Mouse (Mus musculus) c-Kit-positive CD71-negative TER-119-negative erythroid progenitor cells, embryonic 14.5 days (primary cell): Measurements from ENCODE around the gene Smg1.
"Not testable (repeated sequence)": the region's sequence is repeated elsewhere in the genome, so short reads cannot be mapped to it uniquely, and the experiment has no call there.

ENCODE experiments used
- DNase-seq: peaks from one replicate; pipeline ENCODE4 v3.0.0-alpha.2; 2013; ENCODE audit warnings: low read depth

Smg1 gene

GRCm38 (mm10) chr7:118249563-118249962, 6.1 kb upstream of the Smg1 start:
- DNase-seq, result no peak

DNA sequence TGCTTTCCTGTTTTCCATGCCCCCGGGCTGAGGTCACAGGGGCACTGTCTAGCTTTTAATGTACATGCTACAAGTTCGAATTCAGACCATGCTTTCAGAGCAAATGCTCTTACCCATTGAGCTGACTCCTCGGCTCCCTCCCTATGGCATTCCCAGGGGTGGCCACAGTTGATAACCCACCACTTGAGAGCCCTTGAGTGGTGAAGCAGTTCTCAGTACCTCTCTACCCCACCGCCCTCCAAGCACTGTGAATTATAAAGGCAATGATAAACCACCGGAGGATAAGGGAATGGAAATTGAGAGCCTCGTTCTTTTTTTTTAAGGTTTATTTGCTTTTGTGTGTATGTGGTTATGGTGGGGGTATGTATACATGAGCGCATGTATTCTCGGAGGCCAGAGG, 4.6 kb upstream of the Smg1 start:
- DNase-seq, result no peak

DNA sequence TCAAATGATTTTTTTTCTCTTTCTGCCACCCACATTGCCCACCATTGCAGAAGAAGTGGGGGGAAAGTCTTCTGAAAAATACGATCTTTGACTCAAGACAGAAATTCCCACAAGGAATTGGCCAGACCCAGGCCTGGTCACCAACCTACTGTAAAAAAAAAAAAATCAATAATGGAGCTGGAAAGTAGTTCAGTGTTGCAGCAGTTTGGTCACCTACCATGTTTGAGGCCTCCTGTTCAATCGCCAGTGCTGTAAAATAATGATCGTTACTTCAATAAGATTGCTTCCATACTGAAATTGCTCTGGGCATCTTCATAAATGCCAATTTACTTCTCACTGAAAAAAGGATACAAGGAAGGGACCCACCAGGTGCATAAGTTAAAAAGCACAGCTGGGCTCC, 1.8 kb upstream of the Smg1 start:
- no peak for DNase-seq

DNA sequence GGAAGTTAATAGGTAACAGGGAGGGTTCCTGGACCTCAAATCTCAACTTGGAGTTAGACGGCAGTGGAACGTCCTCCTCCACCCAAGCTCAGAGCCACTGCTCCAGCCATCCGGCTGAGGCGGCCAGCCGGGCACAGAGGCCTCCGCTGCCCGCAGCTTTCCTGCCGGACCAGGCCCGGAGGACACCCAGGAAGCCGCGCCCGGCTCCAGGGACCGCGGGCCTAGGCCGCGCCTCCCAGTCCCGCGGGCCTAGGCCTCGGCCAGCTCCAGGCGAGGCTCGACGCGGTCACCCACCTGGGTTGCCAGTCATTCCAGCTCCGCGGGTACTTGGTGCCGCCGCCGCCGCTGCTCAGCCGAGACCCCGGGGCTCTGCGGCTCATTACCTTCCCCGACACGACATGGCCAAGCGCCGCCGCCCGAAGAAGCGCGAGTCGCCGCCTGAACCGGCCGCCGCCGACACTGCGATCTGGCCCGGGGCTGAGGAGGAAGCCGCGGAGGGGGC, 508 bp downstream of the Smg1 start:
- DNase-seq, result no peak

DNA sequence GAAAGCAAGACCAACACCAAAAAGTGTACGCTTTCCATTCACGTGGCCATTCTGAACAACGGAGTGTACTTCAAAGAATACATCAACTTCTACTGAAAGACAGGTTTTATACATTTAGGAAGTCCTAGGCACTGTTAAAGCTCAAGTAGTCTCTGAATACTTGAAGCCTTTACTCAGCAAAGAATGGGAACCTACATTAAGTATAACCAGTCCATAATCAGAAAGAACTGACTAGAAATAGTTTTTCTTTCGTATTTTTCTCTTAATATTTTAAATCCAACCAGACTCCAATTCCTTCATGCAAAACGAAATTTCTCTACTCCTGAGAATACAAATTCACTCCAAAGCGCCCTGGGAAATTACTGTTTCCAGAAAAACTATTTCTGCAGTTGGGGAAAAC, 1.2 kb downstream of the Smg1 start:
- no peak for DNase-seq

GRCm38 (mm10) chr7:118240402-118240801, 3.1 kb downstream of the Smg1 start:
- DNase-seq, result no peak

GRCm38 (mm10) chr7:118239996-118240395, 3.5 kb downstream of the Smg1 start:
- no peak for DNase-seq

- DNase-seq, result no peak
Measured at GRCm38 (mm10) chr7:118236949-118237348, 6.5 kb downstream of the Smg1 start.

GRCm38 (mm10) chr7:118234236-118234635, 9.2 kb downstream of the Smg1 start:
- DNase-seq, result no peak

GRCm38 (mm10) chr7:118232613-118233012, 10.9 kb downstream of the Smg1 start:
- DNase-seq, result no peak

GRCm38 (mm10) chr7:118219777-118220176, 23.7 kb downstream of the Smg1 start:
- no peak for DNase-seq

GRCm38 (mm10) chr7:118206396-118206795, 37.1 kb downstream of the Smg1 start:
- DNase-seq, result no peak

DNA sequence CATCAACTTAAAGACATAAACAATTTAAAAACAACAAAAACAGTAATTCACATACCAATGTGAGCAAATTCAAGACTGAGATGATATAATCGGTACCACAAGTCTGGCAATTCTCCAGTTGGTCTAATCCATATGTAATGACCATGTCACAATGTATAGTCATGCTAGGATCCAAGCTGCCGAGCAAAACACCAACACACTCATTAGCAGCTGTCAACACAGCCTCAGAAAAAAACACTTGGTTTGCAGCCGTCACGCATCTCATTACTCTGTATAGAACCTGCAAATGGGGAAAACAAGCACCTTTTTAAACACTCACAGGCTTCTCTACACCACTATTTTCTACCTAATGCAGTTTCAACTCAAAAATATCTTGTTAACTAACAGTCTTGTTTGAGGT, 47.7 kb downstream of the Smg1 start:
- DNase-seq, result no peak

DNA sequence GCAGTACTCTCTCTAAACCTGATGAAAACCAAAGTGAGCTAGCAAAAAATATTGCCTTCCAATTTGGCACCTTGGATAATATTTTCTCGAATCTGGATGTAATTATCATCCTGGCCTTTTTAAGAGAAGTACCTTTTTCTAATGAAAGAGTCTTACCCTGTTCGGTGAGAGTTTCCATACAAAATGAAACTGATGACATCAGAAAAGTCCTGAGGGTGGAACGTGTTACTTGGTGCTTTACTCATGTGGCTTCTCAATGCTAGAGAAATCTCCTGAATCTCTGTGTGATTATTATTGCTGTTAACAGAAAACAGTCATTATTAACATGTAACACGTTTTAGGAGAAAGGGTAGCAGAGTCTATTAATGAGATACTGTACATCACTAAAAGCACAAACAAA, 57.6 kb downstream of the Smg1 start:
- DNase-seq, result no peak

GRCm38 (mm10) chr7:118184604-118185003, 58.9 kb downstream of the Smg1 start:
- DNase-seq, result no peak

- no peak for DNase-seq
Measured at GRCm38 (mm10) chr7:118181123-118181522, 62.3 kb downstream of the Smg1 start.

- DNase-seq, result no peak
Measured at GRCm38 (mm10) chr7:118179782-118180181, 63.7 kb downstream of the Smg1 start.

- no peak for DNase-seq
Measured at GRCm38 (mm10) chr7:118175821-118176355, 67.6 kb downstream of the Smg1 start.

DNA sequence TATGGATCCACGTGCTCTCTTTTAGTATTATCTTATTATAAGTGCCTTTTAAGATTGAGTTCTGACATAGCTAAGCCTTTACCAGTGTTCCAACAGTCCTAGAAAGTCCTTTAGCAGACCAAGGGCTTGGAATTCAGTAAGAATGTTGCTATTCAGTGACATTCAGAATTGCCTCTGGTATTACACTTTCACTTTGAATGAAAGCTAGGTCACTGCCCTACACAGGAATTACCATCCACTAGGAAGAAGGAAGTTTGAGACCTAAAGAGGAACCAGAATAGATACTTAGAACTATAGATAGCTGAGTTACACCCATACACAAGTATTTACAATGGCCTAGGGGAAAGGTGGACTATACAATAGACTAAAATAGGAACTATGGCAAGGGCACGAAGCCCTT, 73.3 kb downstream of the Smg1 start:
- not testable (repeated sequence) for DNase-seq

GRCm38 (mm10) chr7:118163006-118163405, 80.5 kb downstream of the Smg1 start:
- DNase-seq, result no peak

DNA sequence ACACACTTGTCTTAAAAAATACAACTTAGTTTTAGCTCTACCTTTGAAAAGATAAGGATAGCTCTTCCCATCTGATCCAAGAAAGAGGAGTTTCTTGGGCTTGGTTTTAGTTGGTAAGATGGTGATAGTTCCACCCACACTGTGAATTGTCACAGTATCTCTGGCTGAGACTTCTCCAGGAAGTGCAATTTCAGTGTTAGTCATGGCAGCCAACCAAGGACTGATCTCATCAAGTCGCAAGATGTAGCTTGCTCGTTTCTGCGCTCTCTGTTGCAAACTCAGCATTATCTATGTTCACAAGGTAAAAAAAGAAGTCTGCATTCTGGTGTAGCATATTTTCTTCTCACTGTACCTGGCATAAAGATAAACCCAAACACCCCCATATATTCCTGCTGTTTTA, 83.3 kb downstream of the Smg1 start:
- DNase-seq, result no peak

GRCm38 (mm10) chr7:118156461-118156860, 87.0 kb downstream of the Smg1 start:
- DNase-seq, result no peak

DNA sequence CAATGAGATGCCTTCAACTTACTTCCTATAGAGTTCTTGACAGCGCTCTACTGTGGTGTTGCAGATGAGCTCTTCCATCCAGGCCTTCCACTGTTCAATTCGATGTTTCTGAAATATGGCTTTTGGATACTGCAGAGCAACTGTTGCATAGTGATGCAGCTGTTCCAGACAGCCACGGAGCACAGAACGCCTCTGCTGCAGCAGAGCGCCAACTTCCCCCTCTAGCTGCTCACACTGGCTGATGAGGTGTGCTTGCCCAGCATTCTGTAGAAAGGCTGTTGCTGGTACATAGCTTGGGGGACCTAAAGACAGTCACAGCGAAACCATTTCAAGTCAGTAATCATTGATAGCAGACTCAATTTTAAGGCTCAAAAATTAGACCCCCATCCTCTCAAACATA, 89.3 kb downstream of the Smg1 start:
- no peak for DNase-seq

DNA sequence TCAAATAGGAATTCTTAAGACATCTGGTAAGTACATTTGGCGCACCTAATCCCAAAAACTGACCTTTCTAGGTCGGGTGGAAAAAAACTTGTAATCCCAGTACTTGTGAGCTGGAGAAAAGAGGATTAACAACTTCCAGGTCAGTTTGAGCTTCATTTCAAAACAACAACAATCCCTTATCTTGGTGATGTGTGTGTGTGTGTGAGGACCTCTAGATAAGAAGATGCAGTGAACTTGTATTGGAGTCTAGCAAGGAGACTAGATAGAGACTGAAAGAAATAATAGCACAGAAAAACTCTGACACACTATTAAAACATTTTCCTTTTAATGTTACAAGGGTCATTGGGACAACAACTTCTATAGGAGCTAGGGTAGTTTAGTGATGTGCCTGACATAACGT, 99.9 kb downstream of the Smg1 start:
- no peak for DNase-seq

DNA sequence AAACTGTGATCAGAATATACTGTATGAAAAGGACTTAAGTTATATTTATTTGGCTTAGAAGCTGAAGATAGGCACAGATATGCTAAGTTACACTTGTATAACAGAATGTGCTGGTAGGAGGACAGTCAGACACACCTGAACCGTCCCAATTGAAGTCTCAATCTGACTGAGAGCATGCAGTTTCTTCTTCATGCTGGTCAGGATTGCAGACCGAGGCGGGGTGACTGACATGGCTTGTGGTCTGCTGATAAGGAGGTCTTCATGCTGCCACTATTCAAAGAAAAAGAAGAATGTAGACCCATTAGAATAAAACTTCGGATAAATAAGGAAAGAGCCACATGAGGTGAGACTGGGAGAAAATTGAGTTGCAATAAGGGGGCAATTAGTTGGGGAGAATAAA, 100.3 kb downstream of the Smg1 start:
- no peak for DNase-seq
